Mouse (Mus musculus) hindbrain, embryonic 14.5 days (tissue): Measurements from ENCODE around the gene Tiam1. TPM values are rescaled to one million over a fixed set of nuclear protein-coding genes. Genes with fewer than 3 reads are reported as not detected.

Experiments
- ATAC-seq: fragments of 200-750 bp; cut with Nextera tagmentation; 2 replicates; pipeline ENCODE4 v1.8.0; 2017; ENCODE audit warnings: moderate number of reproducible peaks, mild to moderate bottlenecking, moderate TSS enrichment, moderate library complexity; ENCODE audit not compliant: low FRiP score
- DNase-seq: peaks from one replicate; pipeline ENCODE4 v3.0.0-alpha.2; 2015; ENCODE audit warnings: low spot score
- H3K27ac ChIP-seq: fragments of 300-500 bp; sonication (generic); 2 replicates; pipeline ENCODE4 v1.5.1; 2014; ENCODE audit warnings: mild to moderate bottlenecking, moderate library complexity
- H3K27me3 ChIP-seq: fragments of 300-500 bp; sonication (generic); 2 replicates; pipeline ENCODE4 v1.6.1; 2014; ENCODE audit warnings: mild to moderate bottlenecking, low read length, mixed read lengths; ENCODE audit not compliant: control insufficient read depth, insufficient read depth
- H3K36me3 ChIP-seq: fragments of 300-500 bp; sonication (generic); replicated peaks from 2 replicates; pipeline ENCODE4 v1.6.1; 2014; ENCODE audit not compliant: control insufficient read depth, insufficient read depth
- H3K4me1 ChIP-seq: fragments of 300-500 bp; sonication (generic); replicated peaks from 2 replicates; pipeline ENCODE4 v1.6.1; 2014; ENCODE audit warnings: antibody characterized with exemption, low read length, mixed read lengths; ENCODE audit not compliant: control insufficient read depth, insufficient read depth
- H3K4me2 ChIP-seq: fragments of 300-500 bp; sonication (generic); replicated peaks from 2 replicates; pipeline ENCODE4 v1.6.1; 2014; ENCODE audit warnings: mild to moderate bottlenecking, moderate library complexity
- H3K4me3 ChIP-seq: fragments of 300-500 bp; sonication (generic); replicated peaks from 2 replicates; pipeline ENCODE4 v1.5.1; 2014; ENCODE audit warnings: mild to moderate bottlenecking, low read length
- H3K9ac ChIP-seq: fragments of 300-500 bp; sonication (generic); 2 replicates; pipeline ENCODE4 v1.6.1; 2014
- H3K9me3 ChIP-seq: fragments of 300-500 bp; sonication (generic); 2 replicates; pipeline ENCODE4 v1.6.1; 2016; ENCODE audit warnings: low read length; ENCODE audit not compliant: control insufficient read depth
- WGBS: fragments of 180-500 bp; shearing (Covaris S2); extraction: QIAGEN DNeasy Blood & Tissue Kit; methylation state at CpG from one replicate; pipeline ENCODE4 v1.1.7; 2014; 5-methylcytosine and 5-hydroxymethylcytosine counted together
- polyA plus RNA-seq: library from polyadenylated mRNA; unstranded; fragments of >200 nt; fragmentation: Nextera tagmentation; extraction: Ambion mirVana; gene quantifications from 2 replicates; pipeline ENCODE4 v1.2.1, GENCODE M21; 2014

Tiam1 gene
- polyA plus RNA-seq, 1 experiment from 2014 or later = 27.2 TPM

GRCm38 (mm10) chr16:89773657-89774552, 369.7 kb downstream of the Tiam1 start:
- WGBS = 14% methylated on average over 30 of the region's 30 CpGs
- Histone ChIP-seq H3K9me3 (peaks cover 18% of the 10 kb centered on the region), H3K36me3 (no peaks in the 10 kb centered on the region), H3K4me1 (no peaks in the 10 kb centered on the region; the same call in 1 of the 2 replicates), H3K4me3 (peak overlapping the region; percentile 28), H3K27me3 (no peaks in the 10 kb centered on the region), H3K27ac (no peak overlapping the region), H3K9ac (no peak overlapping the region), H3K4me2 (peak overlapping the region; percentile 68)
- DNase-seq = peak; percentile 95
- ATAC-seq = peak; percentile 85

GRCm38 (mm10) chr16:89765919-89766318, 377.6 kb downstream of the Tiam1 start:
- no peak overlapping the region for H3K27ac ChIP-seq
- H3K4me2 ChIP-seq = no peak overlapping the region
- ATAC-seq (no peak), DNase-seq (no peak)
- H3K9me3 ChIP-seq = peaks cover 23% of the 10 kb centered on the region
- 87% methylated on average over 11 of the region's 11 CpGs for WGBS
- no peak overlapping the region for H3K4me3 ChIP-seq
- no peaks in the 10 kb centered on the region for H3K27me3 ChIP-seq
- no peaks in the 10 kb centered on the region for H3K36me3 ChIP-seq
- H3K4me1 ChIP-seq = no peaks in the 10 kb centered on the region
- no peak overlapping the region for H3K9ac ChIP-seq

- H3K9me3 ChIP-seq = peaks cover 21% of the 10 kb centered on the region
- H3K27me3 ChIP-seq = no peaks in the 10 kb centered on the region
- no peak overlapping the region for H3K4me2 ChIP-seq
- 11% methylated on average over 8 of the region's 8 CpGs for WGBS
- ATAC-seq = no peak
- H3K4me3 ChIP-seq = no peak overlapping the region
- no peaks in the 10 kb centered on the region for H3K4me1 ChIP-seq
- DNase-seq = peak; percentile 77
- no peaks in the 10 kb centered on the region for H3K36me3 ChIP-seq
- no peak overlapping the region for H3K9ac ChIP-seq
- H3K27ac ChIP-seq = no peak overlapping the region
Observed at GRCm38 (mm10) chr16:89765470-89765869, 378.1 kb downstream of the Tiam1 start.

- DNase-seq (no peak), ATAC-seq (no peak)
- Histone ChIP-seq H3K9ac (no peak overlapping the region), H3K4me2 (no peak overlapping the region), H3K36me3 (no peaks in the 10 kb centered on the region), H3K4me3 (no peak overlapping the region), H3K9me3 (peaks cover 4% of the 10 kb centered on the region), H3K27me3 (no peaks in the 10 kb centered on the region), H3K27ac (no peak overlapping the region), H3K4me1 (no peaks in the 10 kb centered on the region)
- WGBS = 84% methylated on average over 2 of the region's 2 CpGs
Observed at GRCm38 (mm10) chr16:89763812-89764211, 379.8 kb downstream of the Tiam1 start.

GRCm38 (mm10) chr16:89762523-89762922, 381.0 kb downstream of the Tiam1 start:
- Histone ChIP-seq H3K9me3 (no peaks in the 10 kb centered on the region), H3K27me3 (no peaks in the 10 kb centered on the region), H3K4me1 (no peaks in the 10 kb centered on the region), H3K4me2 (no peak overlapping the region), H3K4me3 (no peak overlapping the region), H3K9ac (no peak overlapping the region), H3K36me3 (no peaks in the 10 kb centered on the region), H3K27ac (no peak overlapping the region)
- DNase-seq (no peak), ATAC-seq (no peak)
- 83% methylated on average over 10 of the region's 10 CpGs for WGBS

- Histone ChIP-seq H3K9me3 (no peaks in the 10 kb centered on the region), H3K9ac (no peak overlapping the region), H3K4me3 (no peak overlapping the region), H3K27me3 (no peaks in the 10 kb centered on the region), H3K36me3 (no peaks in the 10 kb centered on the region), H3K4me1 (no peaks in the 10 kb centered on the region), H3K27ac (no peak overlapping the region), H3K4me2 (no peak overlapping the region)
- DNase-seq = no peak
- ATAC-seq = no peak
- 56% methylated on average over 8 of the region's 8 CpGs for WGBS
Observed at GRCm38 (mm10) chr16:89762096-89762495, 381.5 kb downstream of the Tiam1 start.

- no peaks in the 10 kb centered on the region for H3K9me3 ChIP-seq
- no peak overlapping the region for H3K4me2 ChIP-seq
- no peaks in the 10 kb centered on the region for H3K4me1 ChIP-seq
- no peak overlapping the region for H3K4me3 ChIP-seq
- no peak for DNase-seq
- ATAC-seq = no peak
- H3K9ac ChIP-seq = no peak overlapping the region
- H3K27me3 ChIP-seq = no peaks in the 10 kb centered on the region
- no peak overlapping the region for H3K27ac ChIP-seq
- no peaks in the 10 kb centered on the region for H3K36me3 ChIP-seq
- 29% methylated on average over 5 of the region's 5 CpGs for WGBS
Observed at GRCm38 (mm10) chr16:89757384-89757783, 386.2 kb downstream of the Tiam1 start.

- WGBS = 60% methylated on average over 3 of the region's 3 CpGs
- H3K9me3 ChIP-seq = no peaks in the 10 kb centered on the region
- H3K27me3 ChIP-seq = no peaks in the 10 kb centered on the region
- no peak overlapping the region for H3K9ac ChIP-seq
- no peak overlapping the region for H3K4me2 ChIP-seq
- no peak overlapping the region for H3K4me3 ChIP-seq
- H3K36me3 ChIP-seq = no peaks in the 10 kb centered on the region
- no peaks in the 10 kb centered on the region for H3K4me1 ChIP-seq
- DNase-seq (no peak), ATAC-seq (no peak)
- no peak overlapping the region for H3K27ac ChIP-seq
Observed at GRCm38 (mm10) chr16:89754709-89755108, 388.9 kb downstream of the Tiam1 start.

GRCm38 (mm10) chr16:89747864-89748263, 395.7 kb downstream of the Tiam1 start:
- Histone ChIP-seq H3K4me2 (no peak overlapping the region), H3K27me3 (no peaks in the 10 kb centered on the region), H3K4me1 (no peaks in the 10 kb centered on the region), H3K27ac (no peak overlapping the region), H3K4me3 (no peak overlapping the region), H3K9ac (no peak overlapping the region), H3K36me3 (no peaks in the 10 kb centered on the region), H3K9me3 (no peaks in the 10 kb centered on the region)
- no peak for ATAC-seq
- DNase-seq = no peak
- WGBS = 31% methylated on average over 2 of the region's 2 CpGs
